8 mouse cellular contexts compared by ENCODE assay signal in the genomic region with DNA sequence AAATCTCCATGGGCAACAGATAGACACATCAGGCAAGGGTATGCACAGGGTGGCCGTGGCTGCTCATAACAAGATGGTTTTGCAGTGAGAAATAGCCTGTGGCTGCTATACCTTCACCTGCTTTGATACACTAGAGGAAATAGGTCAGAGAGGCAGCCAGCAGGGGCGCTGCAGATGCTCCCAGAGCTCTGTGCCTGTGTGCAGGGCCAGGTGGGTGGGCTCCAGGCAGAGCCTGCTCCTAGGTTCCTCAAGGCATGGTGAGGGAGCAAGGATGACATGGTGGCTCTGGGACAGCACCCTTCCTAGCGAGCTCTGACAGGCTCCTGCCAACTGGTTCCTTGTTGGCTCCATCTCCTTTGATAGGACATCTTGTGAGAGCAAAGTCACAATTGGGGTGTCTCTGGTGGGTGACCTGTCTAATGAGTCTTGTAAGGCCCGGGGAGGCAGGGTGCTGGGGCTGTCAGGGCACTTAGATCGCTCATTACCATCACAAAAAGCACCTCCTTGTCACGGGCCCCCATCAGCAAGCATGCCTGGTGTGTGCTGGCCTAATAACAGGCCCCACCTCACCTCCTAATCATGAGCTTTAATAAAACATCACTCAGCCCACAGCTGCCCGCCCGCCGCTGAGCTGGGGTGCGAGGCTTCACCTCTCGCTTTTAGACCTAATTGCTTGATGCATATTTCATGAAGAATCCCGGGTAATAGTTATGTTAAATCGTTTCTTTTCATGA. TPM values are rescaled to one million over a fixed set of nuclear protein-coding genes. Genes with fewer than 3 reads are reported as not detected.
DNase-seq lines count a peak whose midpoint lies in the region; ATAC-seq and TF ChIP-seq lines count a peak whose summit lies in the region.

No protein-coding gene starts in this region.

- no peaks in the 10 kb centered on the region for H3K27me3 ChIP-seq in heart, postnatal 0 days (ENCODE audit: control insufficient read depth, insufficient read depth, low read length)
- H3K27me3 ChIP-seq in heart, embryonic 11.5 days (ENCODE audit: control insufficient read depth, insufficient read depth, low read length), result no peaks in the 10 kb centered on the region
- H3K27me3 ChIP-seq in thymus, adult 2 months (ENCODE audit: control insufficient read depth, insufficient read depth, low read length), result no peaks in the 10 kb centered on the region

- intact Hi-C loops in heart, postnatal 10 days (cut with DNase I), result no loop called here

- 80% methylated on average over 13 of the region's 13 CpGs for WGBS in heart, postnatal 0 days
- WGBS in heart, embryonic 11.5 days (ENCODE audit: insufficient replicate concordance), result 75% methylated on average over 13 of the region's 13 CpGs
- WGBS in thymus, adult 2 months, result 91% methylated on average over 13 of the region's 13 CpGs

- ATAC-seq in heart, postnatal 0 days (ENCODE audit: insufficient read depth, low read depth), result no peak
- ATAC-seq in heart, embryonic 11.5 days (replicated peaks; ENCODE audit: insufficient number of reproducible peaks, low FRiP score, low TSS enrichment), result no peak
- ATAC-seq in megakaryocyte progenitor cell, adult 5-6 weeks (replicated peaks; ENCODE audit: poor library complexity), result 0 out of 2 replicates have a peak, but pooled peaks have one; percentile 50

- no peak overlapping the region for H3K9ac ChIP-seq in heart, postnatal 0 days (replicated peaks; ENCODE audit: low read depth, low read length)
- no peak overlapping the region for H3K9ac ChIP-seq in heart, embryonic 11.5 days (ENCODE audit: low read depth, low read length)

- no peak overlapping the region for H3K27ac ChIP-seq in heart, postnatal 0 days (ENCODE audit: low read depth)
- no peak overlapping the region for H3K27ac ChIP-seq in heart, embryonic 11.5 days (ENCODE audit: low read depth, low read length)
- H3K27ac ChIP-seq in thymus, adult 2 months (ENCODE audit: control insufficient read depth, insufficient read depth, low read length), result no peak overlapping the region

- DNase-seq in heart, postnatal 0 days (ENCODE audit: low spot score), result no peak
- peak; percentile 39 for DNase-seq in thymus, adult 2 months
- no peak for DNase-seq in thymus, adult 18-20 months
- no peak for DNase-seq in frontal cortex, postnatal 10 days (ENCODE audit: low spot score in 2 of 2)
- DNase-seq in adrenal gland, adult 18-20 months (ENCODE audit: low spot score in 2 of 2), result no peak
- no peak for DNase-seq in heart, postnatal 10 days

- no peak for TF ChIP-seq EP300 in heart, postnatal 0 days (IDR thresholded peaks at IDR 0.05; ENCODE audit: low read depth)

- H3K4me1 ChIP-seq in heart, postnatal 0 days (ENCODE audit: control insufficient read depth, insufficient read depth), result peaks cover 13% of the 10 kb centered on the region
- H3K4me1 ChIP-seq in heart, embryonic 11.5 days (ENCODE audit: control insufficient read depth, insufficient read depth, low read length), result peaks cover 19% of the 10 kb centered on the region
- H3K4me1 ChIP-seq in thymus, adult 2 months (replicated peaks; ENCODE audit: control insufficient read depth, insufficient read depth, low read length), result no peaks in the 10 kb centered on the region

- no peaks in the 10 kb centered on the region for H3K9me3 ChIP-seq in heart, postnatal 0 days (replicated peaks; ENCODE audit: control insufficient read depth, low read length)
- no peaks in the 10 kb centered on the region for H3K9me3 ChIP-seq in heart, embryonic 11.5 days (replicated peaks; ENCODE audit: control insufficient read depth, low read length)

- no peak overlapping the region for H3K4me2 ChIP-seq in heart, postnatal 0 days (ENCODE audit: low read depth, low read length)
- no peak overlapping the region for H3K4me2 ChIP-seq in heart, embryonic 11.5 days

- TF ChIP-seq POLR2A in thymus, adult 2 months (IDR thresholded peaks at IDR 0.05; ENCODE audit: control insufficient read depth, extremely low read depth, insufficient read depth, low read length, poor library complexity), result no peak

- TF ChIP-seq CTCF in heart, postnatal 0 days (IDR thresholded peaks at IDR 0.05; ENCODE audit: low read depth), result peak; percentile 45
- TF ChIP-seq CTCF in thymus, adult 2 months (IDR thresholded peaks at IDR 0.05; ENCODE audit: borderline replicate concordance, control insufficient read depth, extremely low read depth, insufficient read depth, low read length, poor library complexity), result no peak

- H3K4me3 ChIP-seq in heart, postnatal 0 days (ENCODE audit: low read depth, low read length), result no peak overlapping the region
- H3K4me3 ChIP-seq in heart, embryonic 11.5 days (ENCODE audit: low read depth, low read length), result no peak overlapping the region
- no peak overlapping the region for H3K4me3 ChIP-seq in thymus, adult 2 months (ENCODE audit: control insufficient read depth, insufficient read depth, low read length)

- peaks cover 17% of the 10 kb centered on the region for H3K36me3 ChIP-seq in heart, postnatal 0 days (replicated peaks; ENCODE audit: control insufficient read depth, insufficient read depth, low read length)
- H3K36me3 ChIP-seq in heart, embryonic 11.5 days (ENCODE audit: control insufficient read depth, insufficient read depth, low read length), result no peaks in the 10 kb centered on the region
- no peaks in the 10 kb centered on the region for H3K36me3 ChIP-seq in thymus, adult 2 months (ENCODE audit: control insufficient read depth, insufficient read depth, low read length)

RNA-seq across cellular contexts. Expression of gene Slc25a51, which starts 18.3 kb away (rescaled TPM):
- total RNA-seq in heart, postnatal 0 days (2014; rRNA removed; ENCODE audit: low replicate concordance), result 136 and 190 TPM in 2 replicates
- 60.9 and 70.1 TPM in 2 replicates for polyA plus RNA-seq in heart, postnatal 0 days (2015; fragmentation: Nextera tagmentation; extraction: Ambion mirVana)
- polyA plus RNA-seq in heart, embryonic 11.5 days (2014; fragmentation: Nextera tagmentation; extraction: Ambion mirVana), result 60.7 and 73.4 TPM in 2 replicates
- 88.7 and 106 TPM in 2 replicates for polyA plus RNA-seq in thymus, adult 2 months (2012; rRNA removed)
- 37.6 and 43.2 TPM in 2 replicates for total RNA-seq in megakaryocyte progenitor cell, adult 5-6 weeks (2015)
- total RNA-seq in megakaryocyte progenitor cell, adult 5-6 weeks (2017), result 38.7 and 40.5 TPM in 2 replicates
- total RNA-seq in adrenal gland, adult 18-20 months (2021), result 100 to 1,000 TPM; 326 to 423 TPM
- total RNA-seq in heart, postnatal 10 days (2021), result 100 to 1,000 TPM; 132 to 179 TPM
